Mouse (Mus musculus): Measurements from ENCODE around the gene Cryba4.

Gene Cryba4

GRCm38 (mm10) chr5:112212711-112213264, 39.5 kb downstream of the Cryba4 start:
- no peak for ATAC-seq (ENCODE audit: insufficient number of reproducible peaks, low FRiP score, low TSS enrichment)

- ATAC-seq (ENCODE audit: insufficient number of reproducible peaks, low FRiP score, low TSS enrichment) = no peak
Observed at GRCm38 (mm10) chr5:112211911-112212310, 40.4 kb downstream of the Cryba4 start.

- ATAC-seq (ENCODE audit: insufficient number of reproducible peaks, low FRiP score, low TSS enrichment) = no peak
Observed at GRCm38 (mm10) chr5:112210104-112210503, 42.2 kb downstream of the Cryba4 start.

GRCm38 (mm10) chr5:112208321-112208720, 44.0 kb downstream of the Cryba4 start:
- ATAC-seq (ENCODE audit: insufficient number of reproducible peaks, low FRiP score, low TSS enrichment) = no peak

GRCm38 (mm10) chr5:112206543-112207255, 45.6 kb downstream of the Cryba4 start:
- no peak for ATAC-seq (ENCODE audit: insufficient number of reproducible peaks, low FRiP score, low TSS enrichment)

- no peak for ATAC-seq (ENCODE audit: insufficient number of reproducible peaks, low FRiP score, low TSS enrichment)
Observed at GRCm38 (mm10) chr5:112199656-112200055, 52.7 kb downstream of the Cryba4 start.

Measured in cerebellum, adult (tissue).